Mouse (Mus musculus) liver, postnatal 0 days (tissue): ENCODE measurements around the gene Ugt2b36. TPM values are rescaled to one million over a fixed set of nuclear protein-coding genes. Genes with fewer than 3 reads are reported as not detected.
A peak's percentile ranks its signal among the peaks of the same experiment; 100 is the strongest.
"Not testable (repeated sequence)": the region's sequence is repeated elsewhere in the genome, so short reads cannot be mapped to it uniquely, and the experiment has no call there.

ENCODE experiments used
- ATAC-seq: fragments of 200-750 bp; cut with Nextera tagmentation; 2 replicates; pipeline ENCODE4 v1.8.0; 2017; ENCODE audit warnings: mild to moderate bottlenecking, moderate library complexity
- DNase-seq: peaks from one replicate; pipeline ENCODE4 v3.0.0-alpha.2; 2016
- H3K27ac ChIP-seq: fragments of 300-500 bp; sonication (generic); 2 replicates; pipeline ENCODE4 v1.5.1; 2014; ENCODE audit warnings: antibody characterized with exemption, moderate library complexity, mild to moderate bottlenecking, low read depth
- H3K27me3 ChIP-seq: fragments of 300-500 bp; sonication (generic); 2 replicates; pipeline ENCODE4 v1.6.1; 2014; ENCODE audit warnings: low read length, control low read depth, mixed read lengths; ENCODE audit not compliant: insufficient read depth
- H3K36me3 ChIP-seq: fragments of 300-500 bp; sonication (generic); replicated peaks from 2 replicates; pipeline ENCODE4 v1.6.1; 2014; ENCODE audit warnings: mild to moderate bottlenecking, control low read depth, low read length, moderate library complexity, mixed read lengths; ENCODE audit not compliant: insufficient read depth
- H3K4me1 ChIP-seq: fragments of 300-500 bp; sonication (generic); 2 replicates; pipeline ENCODE4 v1.6.1; 2014; ENCODE audit warnings: antibody characterized with exemption, mild to moderate bottlenecking, control low read depth; ENCODE audit not compliant: insufficient read depth
- H3K4me2 ChIP-seq: fragments of 300-500 bp; sonication (generic); 2 replicates; pipeline ENCODE4 v1.6.1; 2014; ENCODE audit warnings: low read depth, mild to moderate bottlenecking, low read length, moderate library complexity, mixed read lengths
- H3K4me3 ChIP-seq: fragments of 300-500 bp; sonication (generic); 2 replicates; pipeline ENCODE4 v1.5.1; 2014; ENCODE audit warnings: low read depth, low read length
- H3K9ac ChIP-seq: fragments of 300-500 bp; sonication (generic); replicated peaks from 2 replicates; pipeline ENCODE4 v1.6.1; 2014; ENCODE audit warnings: mild to moderate bottlenecking, moderate library complexity
- H3K9me3 ChIP-seq: fragments of 300-500 bp; sonication (generic); 2 replicates; pipeline ENCODE4 v1.6.1; 2016; ENCODE audit warnings: mild to moderate bottlenecking, control low read depth, low read length, mixed read lengths
- CTCF ChIP-seq: sonication (generic); IDR thresholded peaks from 2 replicates; pipeline ENCODE4 v1.5.1; 2016; ENCODE audit warnings: antibody characterized with exemption, low read depth
- EP300 ChIP-seq: IDR thresholded peaks from 2 replicates; pipeline ENCODE4 v1.6.1; 2016; ENCODE audit warnings: antibody characterized with exemption, low read depth, mild to moderate bottlenecking
- WGBS: fragments of 180-500 bp; shearing (Covaris S2); extraction: QIAGEN DNeasy Blood & Tissue Kit; methylation state at CpG from one replicate; pipeline ENCODE4 v1.1.7; 2014; ENCODE audit not compliant: insufficient replicate concordance; 5-methylcytosine and 5-hydroxymethylcytosine counted together
- polyA plus RNA-seq: library from polyadenylated mRNA; unstranded; fragments of >200 nt; fragmentation: Nextera tagmentation; extraction: Ambion mirVana; gene quantifications from 2 replicates; pipeline ENCODE4 v1.2.1, GENCODE M21; 2015

The Ugt2b36 gene
- 13.0 and 15.0 TPM in 2 replicates for polyA plus RNA-seq

DNA sequence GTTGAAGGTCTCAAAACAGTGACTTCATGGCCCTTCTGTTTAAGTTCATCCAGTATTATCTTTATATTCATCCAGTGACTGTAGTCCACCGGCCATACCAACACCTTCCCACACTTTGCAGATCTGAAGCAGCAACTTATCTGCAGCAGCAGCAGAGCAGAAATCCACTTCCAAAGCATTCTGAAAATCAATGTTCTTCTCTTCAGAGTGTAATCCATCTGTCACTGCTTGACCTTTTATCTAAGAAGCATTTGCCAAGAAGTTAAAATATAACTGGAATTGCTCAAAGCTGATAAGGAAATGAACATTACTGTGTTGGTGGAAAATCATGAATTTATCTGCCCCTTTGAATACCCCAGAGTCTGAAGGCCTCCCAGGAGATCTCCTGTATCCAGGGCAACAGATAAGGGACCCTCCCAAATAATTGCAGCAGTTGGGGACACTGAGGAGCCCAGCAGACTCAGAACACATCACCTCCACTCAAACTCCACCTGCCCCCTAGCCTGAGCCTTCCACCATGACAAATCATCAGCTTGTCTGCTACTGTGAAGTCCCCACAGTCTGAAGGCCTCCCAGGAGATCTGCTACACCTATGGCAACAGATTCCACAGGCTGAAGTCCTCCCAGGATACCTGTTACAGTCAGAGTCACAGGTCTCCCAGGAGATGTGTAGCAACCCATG lies at the start of gene Ugt2b36:
Gene Ugt2b36 (minus strand): TSS at position 210 of the 682 bp plus-strand sequence.
- ATAC-seq = no peak

GRCm38 (mm10) chr5:87140196-87140595 lies 47.8 kb upstream of the Ugt2b36 start, which contains the start of gene Ugt2b5:
Gene Ugt2b5 (minus strand): TSS chr5:87140318.
- H3K9me3 ChIP-seq, H3K27ac ChIP-seq, H3K4me1 ChIP-seq, H3K36me3 ChIP-seq, DNase-seq, H3K27me3 ChIP-seq, H3K9ac ChIP-seq, H3K4me2 ChIP-seq, H3K4me3 ChIP-seq: not testable (repeated sequence)
- peak; percentile 56 for ATAC-seq
- 51% methylated on average over 1 of the region's 2 CpGs for WGBS

More for the DNA sequence above, at the start of gene Ugt2b36:
- H3K4me3 ChIP-seq = no peak within 1 kb of the TSS
- H3K27me3 ChIP-seq = no peaks in the 10 kb centered on the region
- TF ChIP-seq CTCF = no peak
- TF ChIP-seq EP300 = no peak
- no peaks in the 10 kb centered on the region for H3K9me3 ChIP-seq
- H3K4me2 ChIP-seq = no peak within 1 kb of the TSS
- no peaks in the 10 kb centered on the region for H3K4me1 ChIP-seq
- H3K36me3 ChIP-seq = no peaks in the 10 kb centered on the region
- DNase-seq = no peak
- whole genome bisulfite sequencing = 59% methylated on average over 1 of the region's 1 CpGs
- H3K27ac ChIP-seq = no peak within 1 kb of the TSS
- no peak within 1 kb of the TSS for H3K9ac ChIP-seq

- peak; percentile 70 for ATAC-seq
- H3K9ac ChIP-seq, H3K9me3 ChIP-seq, DNase-seq, H3K4me2 ChIP-seq, H3K4me1 ChIP-seq, H3K27ac ChIP-seq, H3K36me3 ChIP-seq, H3K4me3 ChIP-seq, H3K27me3 ChIP-seq: not testable (repeated sequence)
- peak; percentile 39; the same call in 1 of the 2 replicates for TF ChIP-seq EP300
- WGBS = 73% methylated on average over 1 of the region's 1 CpGs
Measured at GRCm38 (mm10) chr5:87103697-87104096, 11.3 kb upstream of the Ugt2b36 start.

GRCm38 (mm10) chr5:87091111-87091510 lies 1.2 kb downstream of the Ugt2b36 start:
- H3K36me3 ChIP-seq = no peaks in the 10 kb centered on the region
- DNase-seq (no peak), ATAC-seq (no peak)
- no peaks in the 10 kb centered on the region for H3K27me3 ChIP-seq
- H3K9ac ChIP-seq = no peak overlapping the region
- TF ChIP-seq EP300 (no peak), CTCF (no peak)
- no peak overlapping the region for H3K4me2 ChIP-seq
- H3K4me1 ChIP-seq = no peaks in the 10 kb centered on the region
- no peaks in the 10 kb centered on the region for H3K9me3 ChIP-seq
- H3K4me3 ChIP-seq = no peak overlapping the region
- no peak overlapping the region for H3K27ac ChIP-seq

DNA sequence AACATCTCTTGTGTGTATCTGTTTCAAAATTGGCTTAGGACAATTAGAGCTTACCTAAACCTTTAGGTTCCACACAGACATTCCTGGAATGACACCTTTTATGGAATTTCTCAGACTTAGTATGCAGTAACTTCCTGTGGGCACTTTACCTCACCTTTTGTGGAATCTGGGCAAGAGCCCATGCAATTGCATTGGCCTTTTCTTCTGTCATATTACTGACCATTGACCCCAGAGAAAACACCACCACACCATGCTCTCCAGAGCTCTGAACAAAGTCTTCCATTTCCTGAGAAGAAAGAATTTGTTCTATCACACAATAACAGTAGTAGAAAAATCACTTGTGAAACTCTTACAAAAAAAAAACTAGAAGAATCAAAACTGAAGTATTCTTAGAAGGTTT lies 3.1 kb downstream of the Ugt2b36 start:
- Histone ChIP-seq H3K9ac (no peak overlapping the region), H3K4me1 (no peaks in the 10 kb centered on the region), H3K4me2 (no peak overlapping the region), H3K27me3 (no peaks in the 10 kb centered on the region), H3K36me3 (no peaks in the 10 kb centered on the region), H3K9me3 (no peaks in the 10 kb centered on the region), H3K27ac (peak overlapping the region; percentile 48; the same call in 1 of the 2 replicates), H3K4me3 (no peak overlapping the region)
- no peak for TF ChIP-seq CTCF
- no peak for TF ChIP-seq EP300
- DNase-seq (no peak), ATAC-seq (peak; percentile 68)

GRCm38 (mm10) chr5:87086269-87086668 lies 6.1 kb downstream of the Ugt2b36 start:
- Histone ChIP-seq H3K9me3 (no peaks in the 10 kb centered on the region), H3K9ac (no peak overlapping the region), H3K4me3 (no peak overlapping the region), H3K36me3 (no peaks in the 10 kb centered on the region), H3K4me1 (no peaks in the 10 kb centered on the region), H3K4me2 (no peak overlapping the region), H3K27ac (no peak overlapping the region), H3K27me3 (no peaks in the 10 kb centered on the region)
- no peak for DNase-seq
- WGBS = 49% methylated on average over 3 of the region's 3 CpGs
- ATAC-seq = no peak
- TF ChIP-seq CTCF (no peak), EP300 (no peak)

GRCm38 (mm10) chr5:87030624-87031023 lies 61.7 kb downstream of the Ugt2b36 start:
- Histone ChIP-seq H3K9me3 (no peaks in the 10 kb centered on the region), H3K9ac (no peak overlapping the region), H3K4me3 (no peak overlapping the region), H3K36me3 (no peaks in the 10 kb centered on the region), H3K27ac (no peak overlapping the region), H3K27me3 (no peaks in the 10 kb centered on the region), H3K4me1 (0 out of 2 replicates have a peak, but pooled peaks cover 3% of the 10 kb centered on the region), H3K4me2 (no peak overlapping the region)
- DNase-seq (no peak), ATAC-seq (no peak)
- TF ChIP-seq EP300 (no peak), CTCF (no peak)
- 82% methylated on average over 1 of the region's 1 CpGs for WGBS
